Mouse (Mus musculus) kidney, postnatal 10 days (tissue): ENCODE measurements around the gene Rpl37a.

ENCODE experiments used
- DNase-seq: peaks from one replicate; pipeline ENCODE4 v3.0.0; 2021; ENCODE audit warnings: mixed read lengths

Rpl37a gene

GRCm38 (mm10) chr1:72710753-72711653 lies at the start of gene Rpl37a:
Gene Rpl37a, plus strand, starts transcription at chr1:72711290.
- DNase-seq: peak; percentile 98

GRCm38 (mm10) chr1:72673070-72673469 lies 38.0 kb upstream of the Rpl37a start:
- DNase-seq: no peak

- no peak for DNase-seq
These were observed 14.8 kb upstream of the Rpl37a start for GRCm38 (mm10) chr1:72696256-72696655.

- DNase-seq: peak; percentile 77
These were observed 12.4 kb upstream of the Rpl37a start for GRCm38 (mm10) chr1:72698651-72699050.

GRCm38 (mm10) chr1:72700479-72700878 lies 10.6 kb upstream of the Rpl37a start, which contains the start of gene Ankar:
Gene Ankar, minus strand, starts transcription at chr1:72700579.
- no peak for DNase-seq

GRCm38 (mm10) chr1:72707525-72707924 lies 3.6 kb upstream of the Rpl37a start:
- no peak for DNase-seq

- DNase-seq: no peak
These were observed 594 bp downstream of the Rpl37a start for GRCm38 (mm10) chr1:72711684-72712083.

- no peak for DNase-seq
These were observed 3.5 kb downstream of the Rpl37a start for GRCm38 (mm10) chr1:72714547-72714946.

- DNase-seq: no peak
These were observed 4.0 kb downstream of the Rpl37a start for GRCm38 (mm10) chr1:72715065-72715464.

- no peak for DNase-seq
These were observed 4.7 kb downstream of the Rpl37a start for GRCm38 (mm10) chr1:72715593-72716361.

GRCm38 (mm10) chr1:72716421-72716820 lies 5.3 kb downstream of the Rpl37a start:
- no peak for DNase-seq

- peak; percentile 91 for DNase-seq
These were observed 5.8 kb downstream of the Rpl37a start for GRCm38 (mm10) chr1:72716926-72717325.

- no peak for DNase-seq
These were observed 6.5 kb downstream of the Rpl37a start for GRCm38 (mm10) chr1:72717540-72717939.

- peak; percentile 81 for DNase-seq
These were observed 7.8 kb downstream of the Rpl37a start for GRCm38 (mm10) chr1:72718846-72719245.

- no peak for DNase-seq
These were observed 9.1 kb downstream of the Rpl37a start for GRCm38 (mm10) chr1:72720115-72720725.

- DNase-seq: no peak
These were observed 11.6 kb downstream of the Rpl37a start for GRCm38 (mm10) chr1:72722646-72723045.

GRCm38 (mm10) chr1:72724354-72724753 lies 13.3 kb downstream of the Rpl37a start:
- DNase-seq: no peak

- DNase-seq: no peak
These were observed 14.9 kb downstream of the Rpl37a start for GRCm38 (mm10) chr1:72725941-72726340.

GRCm38 (mm10) chr1:72728781-72729180 lies 17.7 kb downstream of the Rpl37a start:
- DNase-seq: no peak

GRCm38 (mm10) chr1:72730126-72730525 lies 19.0 kb downstream of the Rpl37a start:
- no peak for DNase-seq

GRCm38 (mm10) chr1:72733191-72733691 lies 22.2 kb downstream of the Rpl37a start:
- DNase-seq: no peak

GRCm38 (mm10) chr1:72736397-72737125 lies 25.5 kb downstream of the Rpl37a start:
- peak; percentile 55 for DNase-seq
